ENCODE assay signal across 13 mouse cellular contexts in genomic region chr5:133156115-133156857, GRCm38 (mm10).
DNase-seq lines count a peak whose midpoint lies in the region; ATAC-seq lines count a peak whose summit lies in the region.
"Had no signal": no experiment of that assay in that cellular context is flagged by ENCODE, and none has a peak within 500 bp of the region (broad histone marks: within the 10 kb centered on the region; RNA-seq: fewer than 3 reads in every experiment).

No protein-coding gene starts in this region.

- WGBS in midbrain, embryonic 10.5 days: 52% methylated on average over 5 of the region's 5 CpGs
- WGBS in midbrain, embryonic 16.5 days: 22% methylated on average over 5 of the region's 5 CpGs

- ATAC-seq in midbrain, embryonic 16.5 days: no peak

- no peak for DNase-seq in midbrain, embryonic 10.5 days (ENCODE audit: low spot score)
- peak; percentile 48 to 75 for DNase-seq in frontal cortex, adult 2 months (ENCODE audit: extremely low spot score in 1 of 2, low spot score in 1 of 2)
- peak; percentile 28 to 55 for DNase-seq in layer of hippocampus, postnatal 36 days
- DNase-seq in right cerebral cortex, postnatal 4 days: peak; percentile 29
- DNase-seq in c-Kit-positive CD71-positive TER-119-positive erythroid progenitor cells, embryonic 14.5 days (ENCODE audit: low spot score): no peak
- no peak for DNase-seq in yolk sac, embryonic 10.5 days (ENCODE audit: low spot score)
- DNase-seq: adrenal gland, postnatal 10 days; kidney, adult 11 months; spleen, adult 18-20 months had no signal

- peaks cover 8% of the 10 kb centered on the region for H3K4me1 ChIP-seq in midbrain, embryonic 10.5 days
- no peaks in the 10 kb centered on the region for H3K4me1 ChIP-seq in midbrain, embryonic 16.5 days (ENCODE audit: control insufficient read depth, insufficient read depth, low read length)
- H3K4me1 ChIP-seq: heart, embryonic 10.5 days had no signal

- H3K27me3 ChIP-seq in midbrain, embryonic 10.5 days (ENCODE audit: low read depth, poor library complexity, severe bottlenecking): no peaks in the 10 kb centered on the region
- no peaks in the 10 kb centered on the region for H3K27me3 ChIP-seq in midbrain, embryonic 16.5 days (ENCODE audit: control insufficient read depth, insufficient read depth, low read depth, low read length)

- 0 out of 2 replicates have a peak overlapping the region, but pooled peaks have one; percentile 33 for H3K27ac ChIP-seq in midbrain, embryonic 10.5 days (replicated peaks)
- H3K27ac ChIP-seq in midbrain, embryonic 16.5 days (ENCODE audit: low read length): no peak overlapping the region
- H3K27ac ChIP-seq: heart, embryonic 10.5 days; liver, embryonic 14.5 days had no signal

- no peaks in the 10 kb centered on the region; the same call in 1 of the 2 replicates for H3K9me3 ChIP-seq in midbrain, embryonic 10.5 days (replicated peaks)
- H3K9me3 ChIP-seq in midbrain, embryonic 16.5 days (replicated peaks; ENCODE audit: control insufficient read depth, low read length, poor library complexity, severe bottlenecking): no peaks in the 10 kb centered on the region
- H3K9me3 ChIP-seq: heart, embryonic 10.5 days had no signal

- no peak overlapping the region for H3K9ac ChIP-seq in midbrain, embryonic 16.5 days (ENCODE audit: low read depth, low read length)
- H3K9ac ChIP-seq: liver, embryonic 14.5 days had no signal

- H3K4me3 ChIP-seq in midbrain, embryonic 10.5 days: no peak overlapping the region
- no peak overlapping the region for H3K4me3 ChIP-seq in midbrain, embryonic 16.5 days (ENCODE audit: low read depth, low read length)
- H3K4me3 ChIP-seq: heart, embryonic 10.5 days had no signal

- no peak overlapping the region for H3K4me2 ChIP-seq in midbrain, embryonic 16.5 days (ENCODE audit: low read length)

- H3K36me3 ChIP-seq in midbrain, embryonic 10.5 days: no peaks in the 10 kb centered on the region
- no peaks in the 10 kb centered on the region for H3K36me3 ChIP-seq in midbrain, embryonic 16.5 days (ENCODE audit: control insufficient read depth, insufficient read depth, low read length)
- H3K36me3 ChIP-seq: G1E; heart, embryonic 10.5 days had no signal

Comparison
In these comparisons a context has a peak if more than half of its experiments do, and no peak if none do; other contexts are left out.
1. DNase-seq: peak in frontal cortex, adult 2 months (2 of 2), layer of hippocampus, postnatal 36 days (2 of 2) and right cerebral cortex, postnatal 4 days (single experiment); none in midbrain, embryonic 10.5 days (single experiment), c-Kit-positive CD71-positive TER-119-positive erythroid progenitor cells, embryonic 14.5 days (single experiment) and yolk sac, embryonic 10.5 days (single experiment).